Mouse (Mus musculus) gastrocnemius, adult 2 months (tissue): ENCODE data around the gene Tspan15. TPM values are rescaled to one million over a fixed set of nuclear protein-coding genes. Genes with fewer than 3 reads are reported as not detected.

Experiments
- DNase-seq: peaks from one replicate; pipeline ENCODE4 v3.0.0; 2022
- H3K27ac ChIP-seq: fragments of 200-600 bp; 2 replicates; pipeline ENCODE4 v1.8.1; 2022; ENCODE audit warnings: mild to moderate bottlenecking
- H3K4me3 ChIP-seq: fragments of 200-600 bp; 2 replicates; pipeline ENCODE4 v1.8.1; 2022; ENCODE audit warnings: mild to moderate bottlenecking, moderate library complexity
- CTCF ChIP-seq: fragments of 200-600 bp; IDR thresholded peaks from 2 replicates; pipeline ENCODE4 v1.8.1; 2022; ENCODE audit warnings: antibody characterized with exemption, mild to moderate bottlenecking, moderate library complexity
- intact Hi-C: fragments of 180-260 bp; cut with DNase I; formaldehyde crosslinking; loops from one replicate; pipeline ENCODE4 v1.15.1; 2025
- total RNA-seq, 2 experiments: library from RNA; stranded (reverse); gene quantifications; 2 replicates each; pipeline ENCODE4 v1.2.3; 2021

The Tspan15 gene
- total RNA-seq, 2 experiments from 2014 or later = 3.5 to 6.0 TPM

DNA sequence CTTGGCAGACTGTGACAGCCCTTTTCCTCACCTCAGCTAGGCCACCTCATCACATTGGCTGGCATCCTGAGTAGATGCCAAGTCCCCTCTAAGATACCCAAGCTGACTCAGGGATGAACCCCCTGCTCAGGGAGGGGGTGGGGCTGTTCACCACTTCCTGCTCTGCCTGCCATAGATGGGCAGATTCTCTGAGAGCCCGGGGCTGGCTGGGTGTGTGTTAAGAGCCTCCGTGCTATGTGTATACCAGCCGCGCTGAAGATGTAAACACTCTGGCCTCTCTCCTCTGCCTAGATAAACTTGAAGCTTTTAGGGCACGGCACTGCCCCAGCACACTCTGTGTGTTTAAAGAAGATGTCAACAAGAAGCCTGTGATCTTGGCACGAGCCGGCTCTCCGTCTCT, 16.8 kb upstream of the Tspan15 start:
- TF ChIP-seq CTCF = no peak
- intact Hi-C loops = no loop called here
- DNase-seq = no peak
- no peak overlapping the region for H3K4me3 ChIP-seq
- no peak overlapping the region for H3K27ac ChIP-seq

DNA sequence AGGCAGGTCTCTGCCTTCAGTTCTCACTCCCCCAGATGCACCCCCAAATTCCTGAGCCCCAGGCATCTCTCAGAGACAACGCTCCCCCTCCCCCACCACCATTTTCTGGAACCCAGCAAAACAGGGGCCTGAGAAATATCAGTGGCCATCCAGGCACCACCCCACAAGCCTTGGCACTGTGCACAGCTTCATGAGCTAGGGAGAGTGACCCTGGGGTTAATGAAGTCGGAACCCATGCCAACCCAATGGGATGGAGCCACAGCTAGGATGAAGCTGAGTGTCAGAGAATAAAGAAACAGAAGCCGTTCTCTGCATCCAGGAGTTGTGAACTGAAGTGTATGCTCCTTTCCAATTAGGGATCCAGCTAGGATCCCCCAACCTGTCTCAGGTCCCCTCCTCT, 16.1 kb upstream of the Tspan15 start:
- no peak for TF ChIP-seq CTCF
- intact Hi-C loops = no loop called here
- Histone ChIP-seq H3K4me3 (no peak overlapping the region), H3K27ac (no peak overlapping the region)
- no peak for DNase-seq

DNA sequence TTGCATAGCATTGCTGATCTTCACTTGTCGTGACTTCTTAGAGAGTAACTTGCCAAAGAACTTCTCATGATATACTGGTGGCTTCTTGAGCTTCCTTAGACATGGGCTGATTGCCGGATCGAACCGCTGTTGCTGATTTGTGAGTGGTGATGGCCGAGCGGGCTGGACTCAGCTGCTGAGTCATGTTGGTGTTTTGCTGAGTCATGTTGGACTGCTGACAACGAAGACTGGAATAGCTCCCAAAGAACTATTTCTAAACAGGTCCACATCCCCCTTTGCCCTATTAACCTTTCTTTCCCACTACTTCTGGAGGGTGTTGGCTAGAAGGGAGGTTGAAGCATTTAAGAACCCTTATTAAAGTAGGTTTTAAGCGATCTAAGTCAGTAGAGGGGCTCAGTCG, 13.0 kb upstream of the Tspan15 start:
- Histone ChIP-seq H3K4me3 (no peak overlapping the region), H3K27ac (no peak overlapping the region)
- intact Hi-C loops = loop anchor here (5.0 kb wide), 2 partner anchors 137 to 192 kb away; no protein-coding TSS in a partner anchor
- no peak for TF ChIP-seq CTCF
- no peak for DNase-seq

DNA sequence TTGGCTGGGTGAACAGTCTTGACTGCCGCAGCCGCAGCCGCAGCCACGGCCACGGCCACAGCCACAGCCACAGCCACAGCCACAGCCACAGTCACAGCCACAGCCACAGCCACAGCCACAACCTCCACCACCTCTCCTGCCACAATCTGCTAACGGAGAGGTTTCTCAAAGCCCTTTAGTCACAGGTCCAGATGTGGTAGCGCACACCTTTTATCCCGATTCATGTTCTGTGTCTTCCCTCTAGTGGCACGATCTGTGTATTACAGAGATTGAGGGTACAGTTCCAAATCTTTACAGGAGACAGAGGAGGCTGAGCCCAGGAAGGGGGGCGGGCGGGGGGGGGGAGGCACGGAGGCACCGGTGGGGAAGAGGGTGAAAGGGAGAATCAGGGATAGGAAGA, 11.8 kb upstream of the Tspan15 start:
- DNase-seq = peak; percentile 44
- intact Hi-C loops = loop anchor here (1.0 to 5.0 kb wide), 3 partner anchors 56 to 191 kb away; no protein-coding TSS in a partner anchor
- peak; percentile 68 for TF ChIP-seq CTCF

DNA sequence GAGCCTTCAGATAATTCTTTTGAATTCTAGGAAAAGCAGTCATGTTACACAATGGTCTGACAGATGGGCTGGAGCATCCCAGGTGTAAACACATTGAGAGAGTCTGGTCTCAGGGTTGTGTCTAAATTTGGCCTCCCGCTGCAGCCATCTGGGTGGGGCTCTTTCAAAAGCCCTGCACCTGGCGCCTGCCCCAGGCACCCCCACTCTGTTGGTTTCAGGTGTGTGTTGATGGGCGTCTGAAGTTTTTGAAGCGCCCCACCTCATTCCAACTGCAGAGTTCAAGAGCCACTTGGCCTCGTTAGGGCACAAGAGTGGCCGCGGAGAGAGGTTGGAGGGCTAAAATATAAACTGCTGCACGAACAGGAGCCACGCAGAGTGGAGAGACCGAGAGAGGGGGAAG, 11.3 kb upstream of the Tspan15 start:
- Histone ChIP-seq H3K27ac (no peak overlapping the region), H3K4me3 (no peak overlapping the region)
- intact Hi-C loops = loop anchor here (5.0 kb wide), 2 partner anchors 135 to 190 kb away; no protein-coding TSS in a partner anchor
- no peak for DNase-seq
- TF ChIP-seq CTCF = no peak

More for the DNA sequence above, 11.8 kb upstream of the Tspan15 start:
- H3K27ac ChIP-seq = no peak overlapping the region
- H3K4me3 ChIP-seq = no peak overlapping the region

DNA sequence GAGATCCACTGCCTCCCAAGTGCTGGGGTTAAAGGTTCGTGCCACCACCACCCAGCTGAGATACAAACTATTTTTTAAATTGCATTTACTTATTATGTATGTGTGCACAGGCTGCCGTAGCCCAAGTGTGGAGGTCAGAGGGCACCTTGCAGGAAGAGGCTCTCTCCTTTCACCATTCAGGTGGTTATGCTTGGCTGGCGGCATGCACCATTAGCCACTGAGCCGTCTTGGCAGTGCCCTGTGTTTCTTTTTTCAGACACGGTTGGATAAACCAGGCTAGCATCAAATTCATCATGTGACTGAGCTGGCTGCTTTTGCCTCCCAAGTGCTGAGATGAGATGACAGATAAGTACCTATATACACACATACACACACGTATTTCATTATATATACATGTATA, 8.2 kb upstream of the Tspan15 start:
- intact Hi-C loops = no loop called here
- no peak overlapping the region for H3K4me3 ChIP-seq
- TF ChIP-seq CTCF = no peak
- DNase-seq = peak; percentile 89
- peak overlapping the region; percentile 74 for H3K27ac ChIP-seq

DNA sequence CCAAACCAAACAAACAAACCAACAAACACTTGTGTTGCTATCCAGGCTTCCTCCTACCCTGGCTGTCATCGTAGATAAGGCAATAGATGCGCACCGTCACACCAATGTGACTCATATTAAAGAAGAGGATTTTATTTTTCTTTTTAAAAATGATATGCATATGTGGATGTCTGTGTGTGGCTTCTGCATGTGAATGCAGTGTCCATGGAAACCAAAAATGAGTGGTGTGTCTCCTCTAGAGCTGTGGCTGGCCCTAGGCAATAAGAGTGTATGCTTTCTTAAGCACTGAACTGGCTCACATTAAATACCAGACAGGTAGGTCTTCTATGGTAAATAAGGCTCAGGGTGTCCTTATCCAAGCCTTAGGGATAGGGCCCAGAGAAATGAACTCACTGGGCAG, 7.6 kb upstream of the Tspan15 start:
- Histone ChIP-seq H3K27ac (peak overlapping the region; percentile 74), H3K4me3 (no peak overlapping the region)
- intact Hi-C loops = no loop called here
- TF ChIP-seq CTCF = no peak
- no peak for DNase-seq

DNA sequence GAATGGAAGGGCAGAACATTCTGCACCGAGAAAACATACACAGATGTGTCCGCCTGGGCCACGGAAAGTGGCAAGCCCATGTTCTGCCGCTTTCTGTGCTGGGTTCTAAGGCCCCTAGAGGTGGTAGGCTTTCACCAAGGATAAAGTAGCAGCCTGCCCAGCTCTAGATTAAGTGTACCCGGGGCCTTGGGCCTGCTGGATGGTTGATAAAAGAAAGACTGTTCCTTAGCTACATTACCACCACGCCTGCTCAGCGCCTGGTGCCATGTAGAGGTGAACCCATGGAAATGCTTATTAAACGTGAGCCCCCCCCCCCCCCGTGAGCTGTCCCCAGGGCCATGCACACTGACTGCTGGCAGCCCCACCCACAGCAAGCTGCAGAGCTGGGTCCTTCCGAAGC, 6.2 kb upstream of the Tspan15 start:
- TF ChIP-seq CTCF = no peak
- no peak overlapping the region for H3K4me3 ChIP-seq
- no peak overlapping the region; the same call in 1 of the 2 replicates for H3K27ac ChIP-seq
- intact Hi-C loops = no loop called here
- DNase-seq = no peak

DNA sequence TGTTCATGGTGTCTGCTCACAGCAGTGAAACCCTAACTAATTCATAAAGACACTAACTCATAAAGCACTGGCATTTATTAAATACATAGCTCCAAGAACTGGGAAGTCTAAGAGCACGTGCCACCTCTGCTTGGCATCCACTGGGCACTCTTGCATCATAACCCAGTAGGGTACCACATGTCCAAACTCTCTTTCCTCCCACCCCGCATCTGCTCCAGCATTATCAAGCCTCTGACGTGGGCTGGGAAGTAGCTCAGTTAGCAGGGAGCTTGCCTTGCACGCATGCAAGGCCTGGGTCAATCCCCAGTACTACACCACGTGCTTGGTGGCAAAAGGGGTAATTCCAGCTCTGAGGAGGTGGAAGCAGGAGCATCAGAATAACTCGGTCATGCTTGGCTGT, 5.1 kb upstream of the Tspan15 start:
- Histone ChIP-seq H3K27ac (no peak overlapping the region), H3K4me3 (no peak overlapping the region)
- intact Hi-C loops = no loop called here
- no peak for DNase-seq
- TF ChIP-seq CTCF = no peak

DNA sequence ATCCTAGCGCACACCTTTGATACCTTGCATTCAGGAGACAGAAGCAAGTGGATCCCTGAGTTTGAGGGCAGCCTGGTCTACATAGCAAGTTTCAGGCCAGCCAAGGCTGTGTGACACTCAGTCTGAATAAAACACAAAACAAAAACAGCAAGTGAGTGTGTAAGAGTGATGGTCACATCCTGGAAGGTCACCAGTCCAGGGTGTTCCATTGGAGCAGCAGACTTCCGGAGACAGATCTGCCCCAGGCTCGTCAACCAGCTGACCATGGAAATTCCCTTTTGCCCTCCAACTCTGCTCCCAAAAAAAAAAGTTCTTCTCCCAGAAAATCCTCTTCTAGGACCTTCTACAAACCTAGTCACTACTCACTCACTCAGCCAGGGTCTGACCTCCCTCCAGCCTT, 760 bp upstream of the Tspan15 start:
- Histone ChIP-seq H3K27ac (peak overlapping the region; percentile 89), H3K4me3 (no peak overlapping the region)
- no peak for TF ChIP-seq CTCF
- intact Hi-C loops = no loop called here
- DNase-seq = no peak

DNA sequence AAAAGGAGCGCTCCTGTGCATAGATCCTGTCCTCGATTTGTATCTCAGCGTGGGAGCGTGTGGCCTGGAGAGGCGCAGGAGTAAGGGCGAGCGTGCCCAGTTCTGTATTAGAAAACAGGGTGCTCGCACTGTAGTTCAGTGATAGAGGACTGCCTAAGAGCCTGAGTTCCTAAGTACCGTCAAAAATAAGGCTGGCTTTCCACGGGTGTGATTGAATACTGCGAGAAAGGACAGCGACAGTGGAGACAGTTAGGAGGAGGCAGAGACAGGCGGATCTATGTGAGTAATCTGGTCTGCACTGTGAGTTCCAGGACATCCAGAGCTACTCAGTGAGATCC, 313 bp upstream of the Tspan15 start:
- DNase-seq = no peak
- TF ChIP-seq CTCF = no peak
- Histone ChIP-seq H3K4me3 (peak overlapping the region; percentile 87), H3K27ac (peak overlapping the region; percentile 89)
- intact Hi-C loops = no loop called here

DNA sequence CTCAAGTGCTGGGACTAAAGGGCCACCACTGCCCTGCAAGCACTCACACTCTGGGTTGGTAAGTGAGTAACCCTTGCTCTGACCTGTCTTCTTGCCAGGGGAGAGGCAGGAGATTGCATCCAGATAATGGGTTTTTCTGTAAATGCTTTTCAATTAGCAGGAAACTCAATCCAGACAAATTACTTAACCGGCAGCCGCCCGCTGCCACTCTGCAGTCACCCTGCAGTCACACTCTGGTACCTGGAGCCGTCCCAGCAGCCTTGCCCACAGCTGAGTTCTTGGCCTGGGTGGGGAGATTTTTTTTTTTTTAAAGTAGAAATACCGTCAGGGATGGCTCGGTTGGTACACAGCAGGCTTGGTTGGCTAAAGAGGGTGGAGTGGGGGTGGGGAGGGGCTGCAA, 2.9 kb downstream of the Tspan15 start:
- intact Hi-C loops = no loop called here
- peak; percentile 65 for DNase-seq
- peak overlapping the region; percentile 35 for H3K27ac ChIP-seq
- peak overlapping the region; percentile 87 for H3K4me3 ChIP-seq
- TF ChIP-seq CTCF = no peak

DNA sequence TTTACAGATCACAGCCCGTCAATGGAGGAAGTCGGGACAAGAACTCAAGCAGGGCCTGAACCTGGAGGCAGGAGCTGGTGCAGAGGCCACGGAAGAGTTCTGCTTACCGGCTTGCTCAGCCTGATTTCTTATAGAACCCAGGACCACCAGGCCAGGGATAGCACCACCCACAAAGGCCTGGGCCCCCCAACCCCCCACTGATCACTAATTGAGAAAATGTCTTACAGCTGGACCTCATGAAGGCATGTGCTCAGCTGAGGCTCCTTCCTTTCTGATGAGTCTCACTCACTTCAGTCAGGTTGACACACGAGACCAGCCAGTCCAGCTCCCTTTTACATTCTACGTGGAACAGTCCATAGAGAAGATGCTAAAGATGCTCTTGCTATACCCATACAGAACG, 5.2 kb downstream of the Tspan15 start:
- intact Hi-C loops = no loop called here
- no peak for DNase-seq
- no peak overlapping the region for H3K4me3 ChIP-seq
- no peak for TF ChIP-seq CTCF
- H3K27ac ChIP-seq = no peak overlapping the region

DNA sequence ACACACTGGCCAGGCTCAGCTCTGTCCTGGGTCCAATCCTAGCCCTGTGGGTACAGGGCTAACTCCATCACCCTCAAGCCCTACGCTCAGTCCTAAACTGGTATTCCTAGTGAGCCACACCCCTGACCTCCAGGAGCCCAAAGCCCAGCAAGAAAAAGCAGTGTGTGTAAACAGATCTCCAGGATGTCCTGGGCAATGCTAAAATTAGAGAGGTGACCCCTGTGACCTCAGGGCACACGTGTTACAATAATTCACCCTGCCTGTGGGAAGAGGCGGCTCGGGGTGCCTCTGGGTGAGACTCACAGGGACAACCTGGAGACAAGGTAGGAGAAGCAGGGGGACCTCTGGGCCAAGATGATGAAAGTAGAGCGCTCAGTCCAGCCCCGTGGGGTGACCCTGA, 6.8 kb downstream of the Tspan15 start:
- Histone ChIP-seq H3K27ac (peak overlapping the region; percentile 79), H3K4me3 (no peak overlapping the region)
- intact Hi-C loops = no loop called here
- no peak for TF ChIP-seq CTCF
- DNase-seq = peak; percentile 79

DNA sequence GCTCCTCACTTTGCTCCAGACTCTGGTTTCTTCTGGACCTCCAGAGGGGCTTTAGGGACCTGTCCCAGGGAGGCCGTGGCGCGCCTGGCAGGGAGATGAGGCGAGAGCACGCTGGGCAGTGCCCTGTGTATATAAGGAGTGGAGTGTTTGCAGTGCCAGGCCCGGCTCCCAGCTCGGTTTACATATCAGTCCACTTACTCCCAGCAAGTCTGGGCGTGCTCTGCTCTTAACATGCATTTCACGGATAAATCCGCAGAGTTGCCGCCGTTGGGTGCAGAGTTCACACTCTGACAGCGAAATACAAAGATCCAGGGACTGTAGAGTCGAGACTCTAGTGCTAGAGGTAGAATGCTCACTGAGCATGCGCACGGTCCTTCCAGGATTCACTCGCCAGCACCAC, 8.3 kb downstream of the Tspan15 start:
- DNase-seq = peak; percentile 75
- TF ChIP-seq CTCF = no peak
- peak overlapping the region; percentile 70 for H3K27ac ChIP-seq
- intact Hi-C loops = no loop called here
- H3K4me3 ChIP-seq = peak overlapping the region; percentile 58
